Mouse (Mus musculus): Measurements from ENCODE around the gene Cd302. TPM values are rescaled to one million over a fixed set of nuclear protein-coding genes. Genes with fewer than 3 reads are reported as not detected.
A peak's percentile ranks its signal among the peaks of the same experiment; 100 is the strongest.

Gene Cd302
- total RNA-seq, 1 experiment from 2014 or later: 4.0 TPM

- ATAC-seq (ENCODE audit: extremely low read depth, insufficient number of reproducible peaks, low FRiP score, poor library complexity, severe bottlenecking): no peak
Measured at GRCm38 (mm10) chr2:60260621-60261350, 23.5 kb downstream of the Cd302 start.

GRCm38 (mm10) chr2:60259186-60259585 is 25.1 kb downstream of the Cd302 start:
- ATAC-seq (ENCODE audit: extremely low read depth, insufficient number of reproducible peaks, low FRiP score, poor library complexity, severe bottlenecking): no peak

GRCm38 (mm10) chr2:60256751-60257150 is 27.5 kb downstream of the Cd302 start:
- no peak for ATAC-seq (ENCODE audit: extremely low read depth, insufficient number of reproducible peaks, low FRiP score, poor library complexity, severe bottlenecking)

GRCm38 (mm10) chr2:60253506-60253905 is 30.8 kb downstream of the Cd302 start:
- no peak for ATAC-seq (ENCODE audit: extremely low read depth, insufficient number of reproducible peaks, low FRiP score, poor library complexity, severe bottlenecking)

- no peak for ATAC-seq (ENCODE audit: extremely low read depth, insufficient number of reproducible peaks, low FRiP score, poor library complexity, severe bottlenecking)
Measured at GRCm38 (mm10) chr2:60252782-60253181, 31.5 kb downstream of the Cd302 start.

GRCm38 (mm10) chr2:60234506-60234905 is 49.8 kb downstream of the Cd302 start:
- ATAC-seq (ENCODE audit: extremely low read depth, insufficient number of reproducible peaks, low FRiP score, poor library complexity, severe bottlenecking): no peak

- no peak for ATAC-seq (ENCODE audit: extremely low read depth, insufficient number of reproducible peaks, low FRiP score, poor library complexity, severe bottlenecking)
Measured at GRCm38 (mm10) chr2:60233147-60233546, 51.1 kb downstream of the Cd302 start.

GRCm38 (mm10) chr2:60230361-60230760 is 53.9 kb downstream of the Cd302 start:
- no peak for ATAC-seq (ENCODE audit: extremely low read depth, insufficient number of reproducible peaks, low FRiP score, poor library complexity, severe bottlenecking)

GRCm38 (mm10) chr2:60228470-60228869 is 55.8 kb downstream of the Cd302 start:
- no peak for ATAC-seq (ENCODE audit: extremely low read depth, insufficient number of reproducible peaks, low FRiP score, poor library complexity, severe bottlenecking)

GRCm38 (mm10) chr2:60223489-60223888 is 60.8 kb downstream of the Cd302 start:
- ATAC-seq (ENCODE audit: extremely low read depth, insufficient number of reproducible peaks, low FRiP score, poor library complexity, severe bottlenecking): no peak

- no peak for ATAC-seq (ENCODE audit: extremely low read depth, insufficient number of reproducible peaks, low FRiP score, poor library complexity, severe bottlenecking)
Measured at GRCm38 (mm10) chr2:60221954-60222353, 62.3 kb downstream of the Cd302 start.

GRCm38 (mm10) chr2:60221236-60221635 is 63.1 kb downstream of the Cd302 start:
- no peak for ATAC-seq (ENCODE audit: extremely low read depth, insufficient number of reproducible peaks, low FRiP score, poor library complexity, severe bottlenecking)

- no peak for ATAC-seq (ENCODE audit: extremely low read depth, insufficient number of reproducible peaks, low FRiP score, poor library complexity, severe bottlenecking)
Measured at GRCm38 (mm10) chr2:60217620-60218019, 66.7 kb downstream of the Cd302 start.

- no peak for ATAC-seq (ENCODE audit: extremely low read depth, insufficient number of reproducible peaks, low FRiP score, poor library complexity, severe bottlenecking)
Measured at GRCm38 (mm10) chr2:60216547-60217153, 67.6 kb downstream of the Cd302 start.

- no peak for ATAC-seq (ENCODE audit: extremely low read depth, insufficient number of reproducible peaks, low FRiP score, poor library complexity, severe bottlenecking)
Measured at GRCm38 (mm10) chr2:60214683-60215082, 69.6 kb downstream of the Cd302 start.

GRCm38 (mm10) chr2:60212488-60212887 is 71.8 kb downstream of the Cd302 start:
- no peak for ATAC-seq (ENCODE audit: extremely low read depth, insufficient number of reproducible peaks, low FRiP score, poor library complexity, severe bottlenecking)

- ATAC-seq (ENCODE audit: extremely low read depth, insufficient number of reproducible peaks, low FRiP score, poor library complexity, severe bottlenecking): no peak
Measured at GRCm38 (mm10) chr2:60210821-60211220, 73.5 kb downstream of the Cd302 start.

GRCm38 (mm10) chr2:60209703-60210651 is 74.3 kb downstream of the Cd302 start, which contains the start of the genes Baz2b and March7:
Gene Baz2b, minus strand, starts transcription at chr2:60209839.
Gene March7, plus strand, starts transcription at chr2:60209887.
- ATAC-seq (ENCODE audit: extremely low read depth, insufficient number of reproducible peaks, low FRiP score, poor library complexity, severe bottlenecking): peak; percentile 79

- no peak for ATAC-seq (ENCODE audit: extremely low read depth, insufficient number of reproducible peaks, low FRiP score, poor library complexity, severe bottlenecking)
Measured at GRCm38 (mm10) chr2:60209122-60209611, 75.1 kb downstream of the Cd302 start.
